Mouse (Mus musculus) neural tube, embryonic 10.5 days (tissue): ENCODE data around the gene Eif4enif1.
"Not testable (repeated sequence)": the region's sequence is repeated elsewhere in the genome, so short reads cannot be mapped to it uniquely, and the experiment has no call there.

Experiments
- DNase-seq: peaks from one replicate; pipeline ENCODE4 v3.0.0-alpha.2; 2017; ENCODE audit warnings: low spot score; ENCODE audit errors: extremely low spot score

The Eif4enif1 gene

DNA sequence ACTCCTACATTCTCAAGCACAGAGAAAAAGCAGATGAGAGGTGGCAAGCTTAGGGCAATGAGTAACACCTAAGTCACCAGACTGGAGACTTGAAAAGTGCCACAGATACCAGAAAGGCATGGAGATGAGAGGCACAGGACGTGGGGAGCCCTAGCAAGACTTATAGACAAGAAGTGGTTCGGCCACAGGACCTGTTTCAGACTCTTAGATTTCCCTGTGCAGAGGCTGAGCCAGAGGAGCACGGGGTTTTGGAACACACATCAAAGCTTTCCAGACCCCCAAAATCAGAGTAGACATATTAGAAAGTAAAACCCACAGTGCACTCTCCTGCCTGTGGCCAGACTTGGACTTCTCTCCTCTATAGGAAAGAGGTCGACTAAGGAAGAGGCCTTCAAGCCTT, 20.9 kb upstream of the Eif4enif1 start:
- peak; percentile 29 for DNase-seq

GRCm38 (mm10) chr11:3181971-3182370, 20.2 kb upstream of the Eif4enif1 start:
- not testable (repeated sequence) for DNase-seq

- not testable (repeated sequence) for DNase-seq
Measured at GRCm38 (mm10) chr11:3182707-3183106, 19.5 kb upstream of the Eif4enif1 start.

DNA sequence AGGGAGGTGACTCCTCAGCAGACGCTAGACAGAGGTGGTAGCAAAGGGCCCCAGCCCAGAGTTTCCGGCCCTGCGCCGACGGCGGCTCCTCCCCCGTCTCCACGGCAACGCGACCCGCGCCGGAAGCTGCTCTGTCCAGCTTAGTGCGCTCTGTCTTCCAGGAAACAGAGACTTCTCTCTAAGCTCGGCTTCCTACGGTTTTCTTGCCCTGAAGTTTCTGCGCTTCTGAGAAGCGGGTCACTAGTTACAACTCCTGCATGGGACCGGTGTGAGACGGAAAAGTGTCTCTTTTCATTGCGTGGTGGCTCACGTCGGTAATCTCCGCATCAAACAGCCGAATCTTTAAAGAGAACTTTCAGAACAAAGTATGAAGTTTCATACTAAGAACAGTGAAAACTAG, 8.8 kb upstream of the Eif4enif1 start, which contains the start of gene Sfi1:
Gene Sfi1 (minus strand): TSS at position 101 of the 400 bp plus-strand sequence.
- no peak for DNase-seq

DNA sequence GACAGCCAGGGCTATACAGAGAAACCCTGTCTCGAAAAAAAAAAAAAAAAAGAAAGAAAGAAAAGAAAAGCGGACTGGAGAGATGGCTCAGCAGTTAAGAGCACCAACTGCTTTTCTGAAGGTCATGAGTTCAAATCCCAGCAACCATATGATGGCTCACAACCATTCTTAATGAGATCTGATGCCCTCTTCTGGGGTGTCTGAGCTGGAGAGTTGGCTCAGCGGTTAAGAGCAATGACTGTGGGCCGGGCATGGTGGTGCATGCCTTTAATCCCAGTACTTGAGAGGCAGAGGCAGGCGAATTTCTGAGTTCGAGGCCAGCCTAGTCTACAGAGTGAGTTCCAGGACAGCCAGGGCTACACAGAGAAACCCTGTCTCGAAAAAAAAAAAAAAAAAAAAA, 1.6 kb upstream of the Eif4enif1 start:
- not testable (repeated sequence) for DNase-seq

- DNase-seq = peak; percentile 33
Measured at GRCm38 (mm10) chr11:3201326-3202230, 614 bp upstream of the Eif4enif1 start.

DNA sequence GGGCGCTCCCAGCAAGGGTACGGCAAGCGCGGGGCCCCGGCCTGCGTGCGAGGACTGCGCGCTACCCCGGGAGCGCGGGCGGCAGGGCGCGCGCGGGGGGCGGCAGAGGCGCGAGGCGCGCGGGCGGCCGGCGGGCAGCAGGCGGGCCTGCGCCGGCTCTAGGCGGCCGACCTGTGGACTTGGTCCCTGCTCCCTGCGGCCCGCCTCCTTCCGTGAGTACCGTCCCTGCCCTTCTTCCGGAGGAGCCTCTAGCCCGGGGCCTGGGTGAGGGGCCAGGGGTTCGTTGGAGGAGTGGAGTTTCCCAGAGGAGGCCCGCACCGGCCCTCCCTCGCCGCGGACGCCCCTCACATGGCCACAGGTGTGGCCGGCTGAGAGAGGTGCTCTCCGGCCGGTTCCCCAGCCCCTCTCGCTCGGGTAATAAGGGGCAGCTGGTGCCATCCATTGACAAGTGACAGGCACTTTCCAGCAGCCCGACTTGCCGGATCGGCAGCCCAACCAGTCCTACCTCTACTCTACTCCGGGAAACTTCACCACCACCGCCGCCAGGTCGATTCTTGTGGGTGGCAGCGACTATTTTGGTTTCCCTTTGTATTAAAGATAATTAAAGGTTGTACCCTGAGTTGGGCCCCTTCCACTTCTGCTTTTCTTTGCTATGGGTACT, 719 bp downstream of the Eif4enif1 start:
- peak; percentile 71 for DNase-seq

GRCm38 (mm10) chr11:3203771-3204170, 1.6 kb downstream of the Eif4enif1 start:
- no peak for DNase-seq

DNA sequence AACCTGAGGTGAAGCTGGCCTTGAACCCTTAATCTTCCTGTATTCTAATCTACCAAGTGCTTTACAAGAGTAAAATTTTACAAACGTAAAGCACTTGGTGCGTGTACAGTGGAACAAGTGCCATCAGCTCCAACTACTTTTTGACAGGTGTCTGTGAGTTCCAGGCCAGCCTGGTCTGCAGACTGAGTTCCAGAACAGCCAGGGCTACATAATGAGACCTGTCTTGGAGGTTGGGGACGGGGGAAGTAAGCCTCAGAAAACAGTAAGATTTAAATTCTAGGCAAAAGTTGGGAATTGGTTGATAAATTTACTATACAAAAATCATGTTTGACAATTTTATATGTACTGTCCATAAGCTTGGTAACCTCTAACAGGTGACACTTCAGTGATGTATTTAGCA, 3.0 kb downstream of the Eif4enif1 start:
- DNase-seq = no peak

- DNase-seq = no peak
Measured at GRCm38 (mm10) chr11:3206783-3207182, 4.6 kb downstream of the Eif4enif1 start.

DNA sequence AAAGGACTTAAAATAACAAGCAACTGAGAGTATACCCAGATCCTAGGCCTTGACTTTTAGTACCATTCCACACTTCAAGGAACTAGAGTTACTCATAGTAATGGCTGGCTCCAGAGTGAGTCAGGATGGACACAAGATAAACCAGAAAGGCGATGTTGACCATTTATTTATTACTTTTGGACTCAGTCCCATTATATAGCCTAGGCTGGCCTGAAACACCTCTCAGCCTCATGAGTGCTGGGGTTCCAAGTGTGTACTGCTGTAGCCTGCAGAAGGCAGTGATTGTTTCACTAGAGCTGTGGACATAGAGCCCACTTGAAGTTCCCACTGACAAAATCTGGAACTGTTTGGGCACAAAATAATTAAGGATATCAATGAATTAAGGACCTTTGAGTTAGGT, 10.3 kb downstream of the Eif4enif1 start:
- DNase-seq = no peak

GRCm38 (mm10) chr11:3223105-3223504, 20.9 kb downstream of the Eif4enif1 start:
- DNase-seq = no peak

DNA sequence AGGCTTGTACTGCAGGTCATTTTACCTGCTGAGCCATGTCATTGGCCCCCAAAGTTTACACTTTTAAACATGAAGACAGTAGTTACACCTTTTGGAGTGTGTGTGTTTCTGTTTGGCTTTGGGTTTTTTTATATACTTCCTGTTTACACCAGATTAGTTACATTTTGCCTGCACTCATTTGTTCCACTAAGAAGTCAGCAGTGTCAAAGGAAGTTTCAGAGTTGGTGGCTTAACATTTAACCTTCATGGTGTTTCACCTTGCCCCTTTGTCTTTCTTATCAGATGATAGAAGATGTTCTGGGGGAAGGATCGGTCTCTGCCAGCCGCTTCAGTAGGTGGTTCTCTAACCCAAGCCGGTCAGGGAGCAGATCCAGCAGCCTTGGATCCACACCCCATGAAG, 24.9 kb downstream of the Eif4enif1 start:
- DNase-seq = no peak

DNA sequence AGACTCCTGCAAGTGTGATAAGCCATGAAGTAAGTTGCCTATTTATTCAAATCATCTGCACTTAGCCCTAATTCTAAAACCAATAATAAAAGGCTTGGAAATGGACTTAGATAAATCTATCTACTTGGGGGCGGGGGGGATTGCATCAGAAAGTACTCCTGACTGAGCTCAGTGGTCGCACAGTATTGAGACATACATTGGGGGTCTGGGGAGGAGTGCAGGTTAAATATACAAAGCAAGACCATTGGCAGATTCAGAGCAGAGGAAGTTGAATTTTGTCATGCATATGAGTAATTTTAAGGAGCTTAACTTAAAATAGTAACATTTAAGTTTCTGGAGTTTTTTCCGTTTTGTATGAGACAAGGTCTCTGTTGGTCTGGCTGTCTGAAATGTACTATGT, 30.1 kb downstream of the Eif4enif1 start:
- no peak for DNase-seq

GRCm38 (mm10) chr11:3233704-3234103, 31.5 kb downstream of the Eif4enif1 start:
- no peak for DNase-seq

- DNase-seq = no peak
Measured at GRCm38 (mm10) chr11:3235277-3235676, 33.1 kb downstream of the Eif4enif1 start.

DNA sequence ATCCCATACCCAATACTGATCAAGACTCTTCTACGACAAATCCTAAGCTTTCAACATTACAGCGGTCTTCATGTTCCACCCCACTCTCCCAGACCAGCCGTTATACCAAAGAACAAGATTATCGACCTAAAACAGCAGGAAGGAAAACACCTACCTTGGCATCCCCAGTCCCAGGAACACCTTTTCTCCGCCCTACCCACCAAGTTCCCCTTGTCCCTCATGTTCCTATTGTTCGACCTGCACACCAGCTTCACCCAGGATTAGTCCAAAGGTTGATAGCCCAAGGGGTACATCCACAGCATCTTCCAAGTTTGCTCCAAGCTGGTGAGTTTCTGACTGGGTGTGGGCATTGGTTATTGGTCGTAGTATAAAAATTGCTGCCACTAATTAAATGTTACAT, 40.2 kb downstream of the Eif4enif1 start:
- no peak for DNase-seq

- no peak for DNase-seq
Measured at GRCm38 (mm10) chr11:3243771-3244170, 41.6 kb downstream of the Eif4enif1 start.

DNA sequence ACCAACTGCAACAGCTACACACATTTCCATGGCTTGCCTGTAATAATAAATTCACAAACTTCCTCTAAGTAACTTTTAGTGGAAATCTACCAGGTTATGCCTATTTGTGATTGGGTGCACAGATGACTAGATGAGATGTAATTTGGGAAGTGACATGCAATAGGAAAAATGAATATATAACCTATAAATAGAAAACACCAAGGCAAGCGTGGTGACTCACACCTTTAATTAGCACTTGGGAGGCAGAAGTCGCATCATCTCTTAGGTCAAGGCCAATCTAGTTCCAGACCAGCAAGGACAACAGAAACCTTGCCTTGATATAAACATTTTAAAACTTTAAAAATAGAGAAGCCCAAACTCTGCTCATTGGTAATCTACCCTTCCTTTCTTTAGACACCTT, 45.2 kb downstream of the Eif4enif1 start:
- DNase-seq = no peak

GRCm38 (mm10) chr11:3259537-3259936, 57.3 kb downstream of the Eif4enif1 start:
- no peak for DNase-seq

GRCm38 (mm10) chr11:3265291-3266078, 63.3 kb downstream of the Eif4enif1 start:
- DNase-seq = peak; percentile 39
